Mouse (Mus musculus) heart, postnatal 36 days (tissue): ENCODE data around the gene Abcb9. TPM values are rescaled to one million over a fixed set of nuclear protein-coding genes. Genes with fewer than 3 reads are reported as not detected.

Experiments
- DNase-seq, 2 experiments: peaks; one replicate each; pipeline ENCODE4 v3.0.0; 2021 to 2022
- intact Hi-C: fragments of 180-260 bp; cut with DNase I; formaldehyde crosslinking; loops from one replicate; pipeline ENCODE4 v1.15.1; 2025
- total RNA-seq, 2 experiments: library from RNA; stranded (reverse); gene quantifications; 2 replicates each; pipeline ENCODE4 v1.2.3; 2021

Gene Abcb9
- total RNA-seq, 2 experiments from 2014 or later: 7.6 to 8.3 TPM

- intact Hi-C loops: no loop called here
- DNase-seq: no peak
These were observed 60.2 kb downstream of the Abcb9 start for GRCm38 (mm10) chr5:124035406-124035805.

- DNase-seq: no peak
- intact Hi-C loops: no loop called here
These were observed 61.1 kb downstream of the Abcb9 start for GRCm38 (mm10) chr5:124034471-124034870.

GRCm38 (mm10) chr5:124032001-124032508, 63.5 kb downstream of the Abcb9 start, which contains the start of gene Vps37b:
Gene Vps37b, minus strand, starts transcription at chr5:124032270.
- intact Hi-C loops: no loop called here
- peak; percentile 92 to 93 for DNase-seq

GRCm38 (mm10) chr5:124031068-124031955, 64.3 kb downstream of the Abcb9 start:
- DNase-seq: no peak
- intact Hi-C loops: loop anchor here (2.0 kb wide), 1 partner anchor 15 kb away; no protein-coding TSS in a partner anchor

- intact Hi-C loops: loop anchor here (2.0 kb wide), 1 partner anchor 14 kb away; no protein-coding TSS in a partner anchor
- no peak for DNase-seq
These were observed 65.1 kb downstream of the Abcb9 start for GRCm38 (mm10) chr5:124030386-124031067.

- intact Hi-C loops: loop anchor here (2.0 kb wide), 1 partner anchor 13 kb away; no protein-coding TSS in a partner anchor
- peak in 1 of 2 experiments; percentile 32 for DNase-seq
These were observed 66.2 kb downstream of the Abcb9 start for GRCm38 (mm10) chr5:124029220-124030035.

GRCm38 (mm10) chr5:124028680-124029079, 66.9 kb downstream of the Abcb9 start:
- intact Hi-C loops: no loop called here
- DNase-seq: no peak

- intact Hi-C loops: no loop called here
- no peak for DNase-seq
These were observed 67.7 kb downstream of the Abcb9 start for GRCm38 (mm10) chr5:124027702-124028470.

GRCm38 (mm10) chr5:124026568-124026967, 69.0 kb downstream of the Abcb9 start:
- no peak for DNase-seq

GRCm38 (mm10) chr5:124025587-124026441, 69.8 kb downstream of the Abcb9 start:
- intact Hi-C loops: no loop called here
- no peak for DNase-seq

More at GRCm38 (mm10) chr5:124026568-124026967, 69.0 kb downstream of the Abcb9 start:
- intact Hi-C loops: no loop called here

- intact Hi-C loops: no loop called here
- no peak for DNase-seq
These were observed 70.5 kb downstream of the Abcb9 start for GRCm38 (mm10) chr5:124025146-124025545.

- no peak for DNase-seq
- intact Hi-C loops: no loop called here
These were observed 70.9 kb downstream of the Abcb9 start for GRCm38 (mm10) chr5:124024677-124025076.

GRCm38 (mm10) chr5:124022365-124022764, 73.2 kb downstream of the Abcb9 start:
- no peak for DNase-seq

GRCm38 (mm10) chr5:124021701-124022100, 73.9 kb downstream of the Abcb9 start:
- intact Hi-C loops: no loop called here
- no peak for DNase-seq

More at GRCm38 (mm10) chr5:124022365-124022764, 73.2 kb downstream of the Abcb9 start:
- intact Hi-C loops: no loop called here

- no peak for DNase-seq
- intact Hi-C loops: no loop called here
These were observed 74.5 kb downstream of the Abcb9 start for GRCm38 (mm10) chr5:124021148-124021547.

GRCm38 (mm10) chr5:124019348-124020216, 76.0 kb downstream of the Abcb9 start:
- intact Hi-C loops: no loop called here
- DNase-seq: peak; percentile 73 to 76

GRCm38 (mm10) chr5:124018651-124019050, 76.9 kb downstream of the Abcb9 start:
- intact Hi-C loops: no loop called here
- no peak for DNase-seq
